Mouse (Mus musculus): Measurements from ENCODE around the gene Tmem182. TPM values are rescaled to one million over a fixed set of nuclear protein-coding genes. Genes with fewer than 3 reads are reported as not detected.

Gene Tmem182
- total and polyA plus RNA-seq, 2 experiments: 0.28 TPM; not detected in 1

- no peak overlapping the region for H3K27ac ChIP-seq (replicated peaks; ENCODE audit: insufficient read depth, low read depth, low read length)
- no peaks in the 10 kb centered on the region for H3K4me1 ChIP-seq (ENCODE audit: control insufficient read depth, insufficient read depth, low read length)
- WGBS: 33% methylated on average over 6 of the region's 6 CpGs
- TF ChIP-seq POLR2A (IDR thresholded peaks at IDR 0.05; ENCODE audit: extremely low read depth, insufficient read depth, low read length) (no peak), CTCF (IDR thresholded peaks at IDR 0.05; ENCODE audit: low read depth, low read length) (peak; percentile 42; the same call in 1 of the 2 replicates)
- H3K36me3 ChIP-seq (ENCODE audit: control insufficient read depth, insufficient read depth, low read length): peaks cover 2% of the 10 kb centered on the region; the same call in 1 of the 2 replicates
- H3K9ac ChIP-seq (ENCODE audit: low read depth, low read length): no peak overlapping the region
- peak; percentile 12 for DNase-seq (ENCODE audit: extremely low read depth, low read depth, low spot score)
- H3K4me3 ChIP-seq (ENCODE audit: insufficient read depth, low read depth, low read length): no peak overlapping the region
- H3K79me2 ChIP-seq (ENCODE audit: control insufficient read depth, insufficient read depth, low read length): no peaks in the 10 kb centered on the region
- H3K27me3 ChIP-seq (ENCODE audit: control insufficient read depth, insufficient read depth, low read length): no peaks in the 10 kb centered on the region; the same call in 1 of the 2 replicates
Measured at GRCm38 (mm10) chr1:40768606-40769005, 36.8 kb upstream of the Tmem182 start.

GRCm38 (mm10) chr1:40769331-40769894 is 36.0 kb upstream of the Tmem182 start:
- no peak for DNase-seq (ENCODE audit: extremely low read depth, low read depth, low spot score)
- Histone ChIP-seq H3K4me3 (ENCODE audit: insufficient read depth, low read depth, low read length) (no peak overlapping the region), H3K79me2 (ENCODE audit: control insufficient read depth, insufficient read depth, low read length) (no peaks in the 10 kb centered on the region), H3K9ac (ENCODE audit: low read depth, low read length) (no peak overlapping the region), H3K27ac (replicated peaks; ENCODE audit: insufficient read depth, low read depth, low read length) (no peak overlapping the region), H3K4me1 (ENCODE audit: control insufficient read depth, insufficient read depth, low read length) (no peaks in the 10 kb centered on the region), H3K27me3 (ENCODE audit: control insufficient read depth, insufficient read depth, low read length) (no peaks in the 10 kb centered on the region; the same call in 1 of the 2 replicates), H3K36me3 (ENCODE audit: control insufficient read depth, insufficient read depth, low read length) (peaks cover 2% of the 10 kb centered on the region; the same call in 1 of the 2 replicates)
- 79% methylated on average over 4 of the region's 4 CpGs for WGBS
- TF ChIP-seq POLR2A (IDR thresholded peaks at IDR 0.05; ENCODE audit: extremely low read depth, insufficient read depth, low read length): no peak
- TF ChIP-seq CTCF (IDR thresholded peaks at IDR 0.05; ENCODE audit: low read depth, low read length): no peak

GRCm38 (mm10) chr1:40771196-40771970 is 34.0 kb upstream of the Tmem182 start:
- Histone ChIP-seq H3K4me3 (ENCODE audit: insufficient read depth, low read depth, low read length) (no peak overlapping the region), H3K27ac (replicated peaks; ENCODE audit: insufficient read depth, low read depth, low read length) (no peak overlapping the region)

GRCm38 (mm10) chr1:40773234-40773633 is 32.2 kb upstream of the Tmem182 start:
- TF ChIP-seq CTCF (IDR thresholded peaks at IDR 0.05; ENCODE audit: low read depth, low read length): no peak
- TF ChIP-seq POLR2A (IDR thresholded peaks at IDR 0.05; ENCODE audit: extremely low read depth, insufficient read depth, low read length): no peak
- no peak overlapping the region for H3K27ac ChIP-seq (replicated peaks; ENCODE audit: insufficient read depth, low read depth, low read length)
- no peaks in the 10 kb centered on the region for H3K79me2 ChIP-seq (ENCODE audit: control insufficient read depth, insufficient read depth, low read length)
- no peaks in the 10 kb centered on the region; the same call in 1 of the 2 replicates for H3K27me3 ChIP-seq (ENCODE audit: control insufficient read depth, insufficient read depth, low read length)
- H3K4me1 ChIP-seq (ENCODE audit: control insufficient read depth, insufficient read depth, low read length): no peaks in the 10 kb centered on the region
- WGBS: 90% methylated on average over 5 of the region's 5 CpGs
- H3K36me3 ChIP-seq (ENCODE audit: control insufficient read depth, insufficient read depth, low read length): peaks cover 2% of the 10 kb centered on the region; the same call in 1 of the 2 replicates
- no peak for DNase-seq (ENCODE audit: extremely low read depth, low read depth, low spot score)
- H3K9ac ChIP-seq (ENCODE audit: low read depth, low read length): no peak overlapping the region
- H3K4me3 ChIP-seq (ENCODE audit: insufficient read depth, low read depth, low read length): no peak overlapping the region

More at GRCm38 (mm10) chr1:40771196-40771970, 34.0 kb upstream of the Tmem182 start:
- no peak for TF ChIP-seq POLR2A (IDR thresholded peaks at IDR 0.05; ENCODE audit: extremely low read depth, insufficient read depth, low read length)
- Histone ChIP-seq H3K9ac (ENCODE audit: low read depth, low read length) (no peak overlapping the region), H3K27me3 (ENCODE audit: control insufficient read depth, insufficient read depth, low read length) (no peaks in the 10 kb centered on the region; the same call in 1 of the 2 replicates), H3K79me2 (ENCODE audit: control insufficient read depth, insufficient read depth, low read length) (no peaks in the 10 kb centered on the region), H3K4me1 (ENCODE audit: control insufficient read depth, insufficient read depth, low read length) (no peaks in the 10 kb centered on the region), H3K36me3 (ENCODE audit: control insufficient read depth, insufficient read depth, low read length) (peaks cover 2% of the 10 kb centered on the region; the same call in 1 of the 2 replicates)
- 82% methylated on average over 7 of the region's 7 CpGs for WGBS
- no peak for DNase-seq (ENCODE audit: extremely low read depth, low read depth, low spot score)

- Histone ChIP-seq H3K9ac (ENCODE audit: low read depth, low read length) (no peak overlapping the region), H3K79me2 (ENCODE audit: control insufficient read depth, insufficient read depth, low read length) (no peaks in the 10 kb centered on the region), H3K36me3 (ENCODE audit: control insufficient read depth, insufficient read depth, low read length) (peaks cover 5% of the 10 kb centered on the region), H3K4me1 (ENCODE audit: control insufficient read depth, insufficient read depth, low read length) (no peaks in the 10 kb centered on the region), H3K27ac (replicated peaks; ENCODE audit: insufficient read depth, low read depth, low read length) (no peak overlapping the region), H3K27me3 (ENCODE audit: control insufficient read depth, insufficient read depth, low read length) (no peaks in the 10 kb centered on the region; the same call in 1 of the 2 replicates), H3K4me3 (ENCODE audit: insufficient read depth, low read depth, low read length) (no peak overlapping the region)
- 95% methylated on average over 10 of the region's 10 CpGs for WGBS
- TF ChIP-seq POLR2A (IDR thresholded peaks at IDR 0.05; ENCODE audit: extremely low read depth, insufficient read depth, low read length): no peak
- no peak for TF ChIP-seq CTCF (IDR thresholded peaks at IDR 0.05; ENCODE audit: low read depth, low read length)
- no peak for DNase-seq (ENCODE audit: extremely low read depth, low read depth, low spot score)
Measured at GRCm38 (mm10) chr1:40774040-40774439, 31.4 kb upstream of the Tmem182 start.

Measured in liver, adult 2 months (tissue).